Mouse (Mus musculus) kidney, adult 2 months (tissue): ENCODE measurements around the gene Bhlhb9.
"Not testable (repeated sequence)": the region's sequence is repeated elsewhere in the genome, so short reads cannot be mapped to it uniquely, and the experiment has no call there.

ENCODE experiments used
- CTCF ChIP-seq: fragments of 200-500 bp; conservative IDR thresholded peaks from 2 replicates; pipeline ENCODE4 v1.5.1; 2011; ENCODE audit warnings: low read depth, mild to moderate bottlenecking, control low read depth, low read length, moderate library complexity, mixed read lengths; ENCODE audit not compliant: insufficient read depth, insufficient read length
- POLR2A ChIP-seq: fragments of 200-500 bp; IDR thresholded peaks from one replicate; pipeline ENCODE4 v1.6.1; 2011; ENCODE audit warnings: low read depth, low read length, control low read depth

- peak; percentile 39; the same call in 1 of the 2 replicates for TF ChIP-seq CTCF
- not testable (repeated sequence) for TF ChIP-seq POLR2A
Measured at GRCm38 (mm10) chrX:135797212-135797644, at the start of gene Bhlhb9.
